Mouse (Mus musculus): ENCODE results near the gene Cmss1. TPM values are rescaled to one million over a fixed set of nuclear protein-coding genes. Genes with fewer than 3 reads are reported as not detected.

The Cmss1 gene
- polyA plus RNA-seq, 1 experiment from 2014 or later: 38.3 TPM

DNA sequence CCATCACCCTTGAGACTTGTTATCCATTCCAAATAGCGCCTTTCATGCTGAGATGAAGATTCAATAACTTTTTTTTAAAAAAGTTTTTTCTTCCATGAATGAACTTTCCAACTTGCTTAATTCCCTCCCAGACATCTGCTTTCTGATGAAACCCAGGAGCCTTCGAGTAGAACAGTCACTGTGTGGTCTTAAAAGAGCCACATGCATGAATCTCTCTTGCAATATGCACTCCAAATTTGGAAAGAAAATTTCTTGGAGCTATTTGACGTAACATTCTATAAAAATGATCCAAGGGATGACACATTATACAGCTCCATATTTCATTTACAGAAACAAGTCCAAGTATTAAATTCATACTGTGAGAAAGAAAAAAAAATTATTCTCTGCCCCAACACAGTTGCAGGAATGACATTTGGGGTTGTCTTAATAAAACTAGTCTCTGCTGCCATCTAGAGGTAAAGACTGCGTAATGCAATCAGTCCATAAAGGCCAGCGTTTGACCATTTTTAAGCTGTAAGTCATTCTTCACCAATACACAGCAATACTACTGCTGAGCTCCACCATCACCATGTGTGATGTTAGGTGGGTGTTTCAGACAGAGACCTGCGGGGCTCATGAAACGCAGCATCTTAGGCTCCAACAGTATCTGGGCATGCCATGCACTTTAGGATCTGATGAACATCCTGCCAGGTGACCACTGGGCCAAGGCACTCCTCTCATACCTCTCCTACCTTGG lies 13.1 kb downstream of the Cmss1 start:
- Histone ChIP-seq H3K4me2 (ENCODE audit: low read depth, low read length) (no peak overlapping the region), H3K9ac (replicated peaks; ENCODE audit: low read depth, low read length) (no peak overlapping the region), H3K36me3 (ENCODE audit: control insufficient read depth, insufficient read depth, low read length) (no peaks in the 10 kb centered on the region), H3K9me3 (ENCODE audit: control insufficient read depth, low read length) (no peaks in the 10 kb centered on the region), H3K4me1 (ENCODE audit: control insufficient read depth, insufficient read depth, low read length) (no peaks in the 10 kb centered on the region), H3K27me3 (ENCODE audit: control insufficient read depth, insufficient read depth, low read length) (no peaks in the 10 kb centered on the region), H3K4me3 (ENCODE audit: low read depth, low read length) (no peak overlapping the region), H3K27ac (ENCODE audit: low read depth, low read length) (no peak overlapping the region)
- WGBS: 45% methylated on average over 7 of the region's 7 CpGs
- ATAC-seq (ENCODE audit: low read depth): peak; percentile 46; the same call in 1 of the 2 replicates

DNA sequence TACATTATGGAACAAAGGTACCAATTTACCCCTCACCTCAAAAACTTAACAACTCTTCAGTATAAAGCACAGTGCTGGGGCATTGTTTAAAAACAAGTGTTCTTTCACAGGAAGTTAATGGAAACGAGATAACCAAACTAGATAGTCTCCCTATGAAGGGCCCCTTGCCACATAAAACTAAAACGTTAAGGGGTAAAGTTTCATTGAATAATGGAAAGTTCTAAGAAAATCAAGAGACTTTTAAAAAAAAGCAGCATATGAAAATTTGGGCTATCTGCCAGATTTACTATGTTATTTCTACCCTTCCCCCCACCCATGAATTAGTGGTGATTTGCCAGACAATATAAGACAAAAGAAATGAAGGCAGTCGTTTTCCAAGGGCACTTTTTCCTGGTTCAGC lies 21.5 kb downstream of the Cmss1 start:
- ATAC-seq (ENCODE audit: low read depth): no peak
- WGBS: 57% methylated on average over 3 of the region's 3 CpGs
- H3K4me1 ChIP-seq (ENCODE audit: control insufficient read depth, insufficient read depth, low read length): no peaks in the 10 kb centered on the region
- no peaks in the 10 kb centered on the region for H3K36me3 ChIP-seq (ENCODE audit: control insufficient read depth, insufficient read depth, low read length)
- H3K9ac ChIP-seq (replicated peaks; ENCODE audit: low read depth, low read length): no peak overlapping the region
- no peak overlapping the region for H3K4me2 ChIP-seq (ENCODE audit: low read depth, low read length)
- H3K27ac ChIP-seq (ENCODE audit: low read depth, low read length): no peak overlapping the region
- no peak overlapping the region for H3K4me3 ChIP-seq (ENCODE audit: low read depth, low read length)
- H3K9me3 ChIP-seq (ENCODE audit: control insufficient read depth, low read length): no peaks in the 10 kb centered on the region
- H3K27me3 ChIP-seq (ENCODE audit: control insufficient read depth, insufficient read depth, low read length): no peaks in the 10 kb centered on the region

DNA sequence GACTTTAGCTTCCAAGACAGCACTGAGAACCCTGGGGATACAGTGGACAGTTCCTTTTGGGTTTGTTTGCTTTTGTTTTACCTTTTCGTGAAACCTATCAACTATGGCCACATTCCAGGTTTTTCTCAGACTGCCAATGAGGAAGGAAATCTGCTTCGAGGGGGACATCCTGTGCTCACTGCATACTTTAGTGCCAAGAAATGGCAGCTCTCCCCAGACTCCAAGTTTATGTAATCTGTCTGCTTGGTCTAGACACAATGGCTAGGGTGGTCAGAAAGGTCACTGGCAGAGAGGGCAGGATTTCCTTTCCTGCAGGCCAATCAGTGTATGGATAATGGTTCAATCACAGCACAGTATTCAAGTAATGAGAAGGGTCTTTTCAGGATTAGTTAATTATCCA lies 24.7 kb downstream of the Cmss1 start:
- Histone ChIP-seq H3K9ac (replicated peaks; ENCODE audit: low read depth, low read length) (no peak overlapping the region), H3K36me3 (ENCODE audit: control insufficient read depth, insufficient read depth, low read length) (no peaks in the 10 kb centered on the region), H3K4me2 (ENCODE audit: low read depth, low read length) (no peak overlapping the region), H3K9me3 (ENCODE audit: control insufficient read depth, low read length) (no peaks in the 10 kb centered on the region), H3K4me3 (ENCODE audit: low read depth, low read length) (no peak overlapping the region), H3K27me3 (ENCODE audit: control insufficient read depth, insufficient read depth, low read length) (no peaks in the 10 kb centered on the region), H3K4me1 (ENCODE audit: control insufficient read depth, insufficient read depth, low read length) (no peaks in the 10 kb centered on the region), H3K27ac (ENCODE audit: low read depth, low read length) (no peak overlapping the region)
- 82% methylated on average over 2 of the region's 2 CpGs for WGBS
- ATAC-seq (ENCODE audit: low read depth): no peak

DNA sequence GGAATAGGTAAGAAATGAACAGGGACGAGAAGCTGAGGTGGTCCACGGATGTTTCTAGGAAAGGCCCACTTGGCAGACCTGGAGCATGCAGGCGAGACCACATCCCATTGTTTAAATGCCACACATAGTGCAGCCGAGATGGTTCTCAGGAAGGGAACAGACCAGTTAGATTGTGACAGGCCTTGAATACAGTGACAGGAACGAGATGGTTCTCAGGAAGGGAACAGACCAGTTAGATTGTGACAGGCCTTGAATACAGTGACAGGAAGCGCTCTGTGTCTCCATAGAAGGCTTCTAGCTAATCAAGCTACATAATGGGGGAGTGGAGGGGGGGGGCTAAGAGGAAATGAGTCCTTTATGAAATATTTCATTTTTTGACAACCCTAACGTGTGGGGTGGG lies 26.6 kb downstream of the Cmss1 start:
- Histone ChIP-seq H3K9ac (replicated peaks; ENCODE audit: low read depth, low read length) (no peak overlapping the region), H3K9me3 (ENCODE audit: control insufficient read depth, low read length) (no peaks in the 10 kb centered on the region), H3K27ac (ENCODE audit: low read depth, low read length) (no peak overlapping the region), H3K27me3 (ENCODE audit: control insufficient read depth, insufficient read depth, low read length) (no peaks in the 10 kb centered on the region), H3K4me3 (ENCODE audit: low read depth, low read length) (no peak overlapping the region), H3K4me1 (ENCODE audit: control insufficient read depth, insufficient read depth, low read length) (no peaks in the 10 kb centered on the region), H3K4me2 (ENCODE audit: low read depth, low read length) (no peak overlapping the region), H3K36me3 (ENCODE audit: control insufficient read depth, insufficient read depth, low read length) (no peaks in the 10 kb centered on the region)
- no peak for ATAC-seq (ENCODE audit: low read depth)
- WGBS: 81% methylated on average over 7 of the region's 7 CpGs

DNA sequence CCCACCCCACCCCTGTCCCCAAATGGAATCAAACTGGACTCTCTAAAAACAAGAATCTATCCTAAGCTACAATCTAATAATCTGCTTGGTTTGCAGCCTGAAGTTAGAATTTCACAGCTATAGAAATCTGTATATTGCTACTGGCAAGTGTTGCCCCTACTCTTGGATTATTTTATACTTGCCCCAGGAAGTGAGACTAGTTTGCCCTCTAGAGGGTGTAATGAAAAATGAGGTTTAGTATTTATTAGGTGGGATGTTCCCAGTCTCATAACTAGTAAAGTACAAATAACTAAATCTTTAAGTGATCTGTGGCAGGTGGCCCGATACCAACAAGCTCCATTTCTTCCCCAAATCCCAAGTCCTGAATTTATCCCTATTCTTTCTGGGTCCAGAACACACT lies 29.1 kb downstream of the Cmss1 start:
- Histone ChIP-seq H3K27me3 (ENCODE audit: control insufficient read depth, insufficient read depth, low read length) (no peaks in the 10 kb centered on the region), H3K4me1 (ENCODE audit: control insufficient read depth, insufficient read depth, low read length) (no peaks in the 10 kb centered on the region), H3K9ac (replicated peaks; ENCODE audit: low read depth, low read length) (no peak overlapping the region), H3K36me3 (ENCODE audit: control insufficient read depth, insufficient read depth, low read length) (no peaks in the 10 kb centered on the region), H3K4me3 (ENCODE audit: low read depth, low read length) (no peak overlapping the region), H3K9me3 (ENCODE audit: control insufficient read depth, low read length) (no peaks in the 10 kb centered on the region), H3K4me2 (ENCODE audit: low read depth, low read length) (no peak overlapping the region), H3K27ac (ENCODE audit: low read depth, low read length) (no peak overlapping the region)
- ATAC-seq (ENCODE audit: low read depth): no peak
- WGBS: 84% methylated on average over 1 of the region's 1 CpGs

DNA sequence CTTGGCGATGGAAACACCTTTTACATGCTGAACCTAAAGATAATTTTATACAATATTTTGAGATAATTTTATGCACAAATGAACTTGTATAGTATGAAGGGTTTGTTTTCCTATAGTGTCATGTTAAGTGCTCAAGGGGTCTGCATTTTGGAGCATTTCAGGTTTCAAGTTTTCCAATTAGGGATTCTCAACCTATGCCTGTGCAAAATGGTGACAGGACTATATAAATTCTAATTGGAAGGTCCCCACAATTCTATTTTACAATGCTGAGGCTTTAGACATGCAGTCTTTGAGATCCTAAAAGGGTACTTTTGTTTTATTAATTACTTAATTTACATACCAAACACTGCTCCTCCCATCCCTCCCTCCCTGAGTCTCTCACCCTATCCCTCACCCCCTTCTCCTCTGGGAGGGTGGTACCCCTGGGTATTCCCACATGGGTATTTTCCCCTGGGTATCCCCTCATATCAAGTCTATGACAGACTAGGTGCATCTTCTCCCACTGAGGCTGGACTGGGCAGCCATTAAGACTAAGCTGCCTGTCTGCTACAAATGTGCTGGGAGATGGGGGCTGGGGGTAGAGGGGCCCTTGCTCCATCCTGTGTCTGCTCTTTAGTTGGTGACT lies 30.8 kb downstream of the Cmss1 start:
- no peak for ATAC-seq (ENCODE audit: low read depth)
- Histone ChIP-seq H3K27me3 (ENCODE audit: control insufficient read depth, insufficient read depth, low read length) (no peaks in the 10 kb centered on the region), H3K9ac (replicated peaks; ENCODE audit: low read depth, low read length) (no peak overlapping the region), H3K27ac (ENCODE audit: low read depth, low read length) (no peak overlapping the region), H3K9me3 (ENCODE audit: control insufficient read depth, low read length) (no peaks in the 10 kb centered on the region), H3K4me3 (ENCODE audit: low read depth, low read length) (no peak overlapping the region), H3K36me3 (ENCODE audit: control insufficient read depth, insufficient read depth, low read length) (no peaks in the 10 kb centered on the region), H3K4me1 (ENCODE audit: control insufficient read depth, insufficient read depth, low read length) (no peaks in the 10 kb centered on the region), H3K4me2 (ENCODE audit: low read depth, low read length) (no peak overlapping the region)
- 96% methylated on average over 1 of the region's 1 CpGs for WGBS

DNA sequence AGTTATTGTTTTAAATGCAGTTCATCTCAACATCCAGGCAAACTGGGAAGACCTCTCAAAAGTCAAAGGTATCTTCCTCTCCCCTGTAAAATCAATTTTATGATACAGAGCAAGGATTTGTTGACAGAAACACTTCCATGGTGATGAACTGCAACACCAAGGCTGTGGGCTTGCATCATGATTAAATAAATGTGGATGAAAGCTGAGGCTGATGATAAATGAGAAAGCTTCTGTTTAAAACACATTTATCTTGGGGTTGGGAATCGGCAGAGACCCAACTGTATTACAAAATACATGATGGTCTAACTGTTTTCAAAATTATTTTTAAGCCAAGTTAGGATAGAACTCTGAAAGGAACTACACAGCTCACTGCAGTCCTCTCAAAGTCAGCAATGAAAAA lies 32.8 kb downstream of the Cmss1 start:
- 78% methylated on average over 1 of the region's 1 CpGs for WGBS
- Histone ChIP-seq H3K9me3 (ENCODE audit: control insufficient read depth, low read length) (no peaks in the 10 kb centered on the region), H3K9ac (replicated peaks; ENCODE audit: low read depth, low read length) (no peak overlapping the region), H3K36me3 (ENCODE audit: control insufficient read depth, insufficient read depth, low read length) (no peaks in the 10 kb centered on the region), H3K4me3 (ENCODE audit: low read depth, low read length) (no peak overlapping the region), H3K27ac (ENCODE audit: low read depth, low read length) (no peak overlapping the region), H3K4me1 (ENCODE audit: control insufficient read depth, insufficient read depth, low read length) (no peaks in the 10 kb centered on the region), H3K4me2 (ENCODE audit: low read depth, low read length) (no peak overlapping the region), H3K27me3 (ENCODE audit: control insufficient read depth, insufficient read depth, low read length) (no peaks in the 10 kb centered on the region)
- no peak for ATAC-seq (ENCODE audit: low read depth)

DNA sequence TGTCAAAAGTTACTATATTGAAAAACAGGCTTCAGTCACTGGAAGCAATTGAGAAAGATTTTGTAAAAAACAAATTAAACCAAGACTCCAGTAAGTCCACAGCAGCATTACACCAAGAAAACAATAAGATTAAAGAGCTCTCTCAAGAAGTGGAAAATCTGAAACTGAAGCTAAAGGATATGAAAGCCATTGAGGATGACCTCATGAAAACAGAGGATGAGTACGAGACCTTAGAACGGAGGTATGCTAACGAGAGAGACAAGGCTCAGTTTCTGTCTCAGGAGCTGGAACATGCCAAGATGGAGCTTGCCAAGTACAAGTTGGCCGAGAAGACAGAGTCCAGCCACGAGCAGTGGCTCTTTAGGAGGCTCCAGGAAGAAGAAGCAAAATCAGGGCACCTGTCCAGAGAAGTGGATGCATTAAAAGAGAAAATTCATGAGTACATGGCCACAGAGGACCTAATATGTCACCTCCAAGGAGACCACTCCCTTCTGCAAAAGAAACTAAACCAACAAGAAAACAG lies 35.8 kb downstream of the Cmss1 start:
- Histone ChIP-seq H3K4me3 (ENCODE audit: low read depth, low read length) (no peak overlapping the region), H3K27me3 (ENCODE audit: control insufficient read depth, insufficient read depth, low read length) (no peaks in the 10 kb centered on the region), H3K9ac (replicated peaks; ENCODE audit: low read depth, low read length) (no peak overlapping the region), H3K4me2 (ENCODE audit: low read depth, low read length) (no peak overlapping the region), H3K27ac (ENCODE audit: low read depth, low read length) (no peak overlapping the region), H3K4me1 (ENCODE audit: control insufficient read depth, insufficient read depth, low read length) (no peaks in the 10 kb centered on the region), H3K9me3 (ENCODE audit: control insufficient read depth, low read length) (no peaks in the 10 kb centered on the region), H3K36me3 (ENCODE audit: control insufficient read depth, insufficient read depth, low read length) (no peaks in the 10 kb centered on the region)
- ATAC-seq (ENCODE audit: low read depth): no peak
- 94% methylated on average over 5 of the region's 5 CpGs for WGBS

DNA sequence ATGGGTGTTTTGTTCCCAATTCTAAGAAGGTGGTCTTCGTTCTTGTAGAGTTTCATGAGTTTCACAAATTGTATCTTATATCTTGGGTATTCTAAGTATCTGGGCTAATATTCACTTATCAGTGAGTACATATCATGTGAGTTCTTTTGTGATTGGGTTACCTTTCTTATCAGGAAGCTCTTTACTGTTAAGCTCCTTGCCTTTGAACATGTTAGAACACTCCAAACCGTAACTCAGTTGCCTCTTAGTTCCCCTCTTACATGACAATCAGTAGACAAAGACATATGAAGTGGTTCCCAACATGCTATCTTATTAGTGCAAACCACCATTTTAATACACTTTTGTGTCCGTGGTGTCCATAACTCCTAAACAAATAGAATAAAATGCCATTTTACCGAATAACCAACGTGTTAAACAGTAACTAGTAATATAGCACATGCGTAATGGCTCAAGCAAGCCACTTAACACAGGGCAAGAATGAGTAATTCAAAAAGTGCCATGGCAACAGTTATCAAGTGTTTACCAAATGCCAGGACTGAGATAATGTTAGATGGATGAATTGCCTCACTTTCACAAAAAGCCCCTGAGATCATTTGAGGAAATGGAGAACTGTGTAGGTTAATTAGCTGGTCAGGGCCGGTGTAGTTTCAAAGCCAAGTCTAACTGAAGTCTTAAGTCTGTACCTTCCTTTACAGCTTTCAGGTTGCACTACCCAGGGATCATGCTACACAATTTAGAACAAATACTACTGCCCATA lies 37.8 kb downstream of the Cmss1 start:
- WGBS: 95% methylated on average over 7 of the region's 7 CpGs
- Histone ChIP-seq H3K4me2 (ENCODE audit: low read depth, low read length) (no peak overlapping the region), H3K36me3 (ENCODE audit: control insufficient read depth, insufficient read depth, low read length) (no peaks in the 10 kb centered on the region), H3K9me3 (ENCODE audit: control insufficient read depth, low read length) (no peaks in the 10 kb centered on the region), H3K27ac (ENCODE audit: low read depth, low read length) (no peak overlapping the region), H3K27me3 (ENCODE audit: control insufficient read depth, insufficient read depth, low read length) (no peaks in the 10 kb centered on the region), H3K4me3 (ENCODE audit: low read depth, low read length) (no peak overlapping the region), H3K4me1 (ENCODE audit: control insufficient read depth, insufficient read depth, low read length) (no peaks in the 10 kb centered on the region), H3K9ac (replicated peaks; ENCODE audit: low read depth, low read length) (no peak overlapping the region)
- ATAC-seq (ENCODE audit: low read depth): no peak
